Mouse (Mus musculus): ENCODE measurements around the gene Tpk1.

DNA sequence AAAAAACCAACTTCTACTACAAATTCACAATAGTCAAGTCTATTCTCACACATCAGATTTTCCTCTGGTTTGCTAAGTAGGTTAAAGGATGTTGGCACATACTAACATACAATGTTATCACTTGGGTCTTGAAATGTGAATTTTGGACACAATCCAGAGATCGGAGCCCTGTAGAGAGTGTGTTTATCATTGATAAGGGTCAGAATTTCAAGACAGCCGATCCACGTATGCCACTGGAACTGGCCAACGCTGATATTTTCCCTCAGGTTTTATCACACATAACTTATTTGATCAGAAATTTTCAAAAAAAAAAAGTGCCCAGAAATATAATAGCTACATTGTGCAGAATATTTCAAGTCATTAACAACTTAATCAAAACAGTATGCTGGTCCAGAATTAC lies 7.8 kb downstream of the Tpk1 start:
- TF ChIP-seq CTCF (IDR thresholded peaks at IDR 0.05; ENCODE audit: extremely low read depth, insufficient read length, insufficient replicate concordance, low read depth, low read length) (no peak), POLR2A (IDR thresholded peaks at IDR 0.05; ENCODE audit: low read depth, low read length) (no peak)
